Mouse (Mus musculus) stomach, embryonic 16.5 days (tissue): ENCODE results near the gene Higd1b. TPM values are rescaled to one million over a fixed set of nuclear protein-coding genes. Genes with fewer than 3 reads are reported as not detected.

Source experiments
- ATAC-seq: fragments of 200-750 bp; cut with Nextera tagmentation; 2 replicates; pipeline ENCODE4 v1.8.0; 2017; ENCODE audit warnings: moderate number of reproducible peaks, moderate TSS enrichment; ENCODE audit not compliant: insufficient read depth, low FRiP score
- H3K27ac ChIP-seq: fragments of 300-500 bp; sonication (generic); 2 replicates; pipeline ENCODE4 v1.5.1; 2014; ENCODE audit warnings: low read length
- H3K27me3 ChIP-seq: fragments of 300-500 bp; sonication (generic); 2 replicates; pipeline ENCODE4 v1.6.1; 2014; ENCODE audit warnings: low read length, control low read depth, mixed read lengths; ENCODE audit not compliant: control insufficient read depth, insufficient read depth
- H3K36me3 ChIP-seq: fragments of 300-500 bp; sonication (generic); 2 replicates; pipeline ENCODE4 v1.6.1; 2014; ENCODE audit warnings: low read length; ENCODE audit not compliant: control insufficient read depth, insufficient read depth
- H3K4me1 ChIP-seq: fragments of 300-500 bp; sonication (generic); 2 replicates; pipeline ENCODE4 v1.6.1; 2014; ENCODE audit warnings: low read length, control low read depth, mixed read lengths; ENCODE audit not compliant: control insufficient read depth, insufficient read depth
- H3K4me2 ChIP-seq: fragments of 300-500 bp; sonication (generic); 2 replicates; pipeline ENCODE4 v1.6.1; 2014; ENCODE audit warnings: low read depth, low read length, mixed read lengths
- H3K4me3 ChIP-seq: fragments of 300-500 bp; sonication (generic); replicated peaks from 2 replicates; pipeline ENCODE4 v1.5.1; 2014; ENCODE audit warnings: mild to moderate bottlenecking, low read length
- H3K9ac ChIP-seq: fragments of 300-500 bp; sonication (generic); 2 replicates; pipeline ENCODE4 v1.6.1; 2014; ENCODE audit warnings: low read length
- H3K9me3 ChIP-seq: fragments of 300-500 bp; sonication (generic); replicated peaks from 2 replicates; pipeline ENCODE4 v1.6.1; 2016; ENCODE audit warnings: low read length, control low read depth; ENCODE audit not compliant: control insufficient read depth
- WGBS: fragments of 180-500 bp; shearing (Covaris S2); extraction: QIAGEN DNeasy Blood & Tissue Kit; methylation state at CpG from one replicate; pipeline ENCODE4 v1.1.7; 2014; 5-methylcytosine and 5-hydroxymethylcytosine counted together
- polyA plus RNA-seq: library from polyadenylated mRNA; unstranded; fragments of >200 nt; fragmentation: Nextera tagmentation; extraction: Ambion mirVana; gene quantifications from 2 replicates; pipeline ENCODE4 v1.2.1, GENCODE M21; 2015

Gene Higd1b
- polyA plus RNA-seq, 1 experiment from 2014 or later, result 1.2 TPM

- 50% methylated on average over 10 of the region's 10 CpGs for WGBS
- H3K4me1 ChIP-seq, result peaks cover 10% of the 10 kb centered on the region
- no peaks in the 10 kb centered on the region for H3K36me3 ChIP-seq
- H3K27ac ChIP-seq, result no peak within 1 kb of the TSS
- ATAC-seq, result no peak
- H3K9ac ChIP-seq, result 0 out of 2 replicates have a peak within 1 kb of the TSS, but pooled peaks have one; percentile 26
- no peaks in the 10 kb centered on the region for H3K9me3 ChIP-seq
- H3K27me3 ChIP-seq, result no peaks in the 10 kb centered on the region
- H3K4me2 ChIP-seq, result no peak within 1 kb of the TSS
- no peak within 1 kb of the TSS for H3K4me3 ChIP-seq
These were observed 49.1 kb downstream of the Higd1b start, which contains the start of gene Fam187a for GRCm38 (mm10) chr11:102884616-102885219. Gene Fam187a (plus strand): TSS chr11:102885169.

GRCm38 (mm10) chr11:102887433-102887832 lies 51.8 kb downstream of the Higd1b start:
- Histone ChIP-seq H3K4me3 (no peak overlapping the region), H3K4me2 (no peak overlapping the region), H3K27me3 (no peaks in the 10 kb centered on the region), H3K36me3 (no peaks in the 10 kb centered on the region), H3K4me1 (no peaks in the 10 kb centered on the region), H3K27ac (no peak overlapping the region), H3K9me3 (no peaks in the 10 kb centered on the region), H3K9ac (no peak overlapping the region)
- no peak for ATAC-seq
- 82% methylated on average over 5 of the region's 5 CpGs for WGBS

Other genes with a start within 250 kb of the Higd1b start
- 12.2 and 15.4 TPM in 2 replicates for gene Fzd2, start 231.5 kb upstream of the Higd1b start, polyA plus RNA-seq
- 0.40 and 0.79 TPM in 2 replicates for gene Meioc, start 172.1 kb upstream of the Higd1b start, polyA plus RNA-seq
- 39.8 and 44.6 TPM in 2 replicates for gene Ccdc43, start 138.1 kb upstream of the Higd1b start, polyA plus RNA-seq
- gene Adam11, start 74.4 kb upstream of the Higd1b start, polyA plus RNA-seq, result 4.5 and 5.2 TPM in 2 replicates
- 30.1 and 38.5 TPM in 2 replicates for gene Gjc1, start 16.1 kb upstream of the Higd1b start, polyA plus RNA-seq
- 138 and 146 TPM in 2 replicates for gene Eftud2, start 45.1 kb downstream of the Higd1b start, polyA plus RNA-seq
- gene Ccdc103, start 45.4 kb downstream of the Higd1b start, polyA plus RNA-seq, result 0.94 and 1.3 TPM in 2 replicates
- gene Fam187a, start 49.3 kb downstream of the Higd1b start, polyA plus RNA-seq, result 0.12 TPM in 1 of 2 replicates, not detected in the other
- gene Gfap, start 65.1 kb downstream of the Higd1b start, polyA plus RNA-seq, result 0.74 and 0.92 TPM in 2 replicates
- 7.3 and 8.7 TPM in 2 replicates for gene Kif18b, start 89.3 kb downstream of the Higd1b start, polyA plus RNA-seq
- gene C1ql1, start 110.8 kb downstream of the Higd1b start, polyA plus RNA-seq, result 1.3 and 1.7 TPM in 2 replicates
- gene Nmt1, start 192.3 kb downstream of the Higd1b start, polyA plus RNA-seq, result 50.8 and 53.7 TPM in 2 replicates
- 85.2 and 109 TPM in 2 replicates for gene Dcakd, start 192.5 kb downstream of the Higd1b start, polyA plus RNA-seq